Mouse (Mus musculus) neural tube, embryonic 15.5 days (tissue): Measurements from ENCODE around the gene Gm45234. TPM values are rescaled to one million over a fixed set of nuclear protein-coding genes. Genes with fewer than 3 reads are reported as not detected.
"Not testable (repeated sequence)": the region's sequence is repeated elsewhere in the genome, so short reads cannot be mapped to it uniquely, and the experiment has no call there.

Experiments
- ATAC-seq: fragments of 200-750 bp; cut with Nextera tagmentation; 2 replicates; pipeline ENCODE4 v1.8.0; 2017; ENCODE audit warnings: mild to moderate bottlenecking, moderate TSS enrichment, moderate library complexity; ENCODE audit not compliant: low FRiP score
- H3K27ac ChIP-seq: fragments of 300-500 bp; sonication (generic); replicated peaks from 2 replicates; pipeline ENCODE4 v1.5.1; 2015; ENCODE audit warnings: mild to moderate bottlenecking, inconsistent platforms
- H3K27me3 ChIP-seq: fragments of 300-500 bp; sonication (generic); replicated peaks from 2 replicates; pipeline ENCODE4 v1.6.1; 2015; ENCODE audit warnings: inconsistent platforms
- H3K36me3 ChIP-seq: fragments of 300-500 bp; sonication (generic); 2 replicates; pipeline ENCODE4 v1.6.1; 2015; ENCODE audit warnings: inconsistent platforms
- H3K4me1 ChIP-seq: fragments of 300-500 bp; sonication (generic); 2 replicates; pipeline ENCODE4 v1.6.1; 2015; ENCODE audit warnings: inconsistent platforms
- H3K4me2 ChIP-seq: fragments of 300-500 bp; sonication (generic); 2 replicates; pipeline ENCODE4 v1.6.1; 2015; ENCODE audit warnings: inconsistent platforms, mild to moderate bottlenecking, moderate library complexity
- H3K4me3 ChIP-seq: fragments of 300-500 bp; sonication (generic); replicated peaks from 2 replicates; pipeline ENCODE4 v1.5.1; 2015; ENCODE audit warnings: mild to moderate bottlenecking, inconsistent platforms
- H3K9ac ChIP-seq: fragments of 300-500 bp; sonication (generic); replicated peaks from 2 replicates; pipeline ENCODE4 v1.6.1; 2015; ENCODE audit warnings: mild to moderate bottlenecking, inconsistent platforms
- H3K9me3 ChIP-seq: fragments of 300-500 bp; sonication (generic); replicated peaks from 2 replicates; pipeline ENCODE4 v1.6.1; 2016; ENCODE audit warnings: inconsistent platforms
- WGBS: fragments of 180-500 bp; shearing (Covaris S2); methylation state at CpG from one replicate; pipeline ENCODE4 v1.1.7; 2015; ENCODE audit warnings: mixed read lengths; 5-methylcytosine and 5-hydroxymethylcytosine counted together
- polyA plus RNA-seq: library from polyadenylated mRNA; unstranded; fragments of >200 nt; fragmentation: Nextera tagmentation; extraction: Ambion mirVana; gene quantifications from 2 replicates; pipeline ENCODE4 v1.2.1, GENCODE M21; 2015

The Gm45234 gene
- polyA plus RNA-seq, result 0.17 TPM in 1 of 2 replicates, not detected in the other

- peak; percentile 68 for ATAC-seq
- peak within 1 kb of the TSS; percentile 74 for H3K4me3 ChIP-seq
These were observed at the start of gene Gm45234, which contains the start of gene Atn1 for GRCm38 (mm10) chr6:124755831-124756595. Gene Gm45234, minus strand, starts transcription at chr6:124756021. Gene Atn1, minus strand, starts transcription at chr6:124756524.

GRCm38 (mm10) chr6:124804341-124804740 is 48.5 kb upstream of the Gm45234 start:
- H3K9me3 ChIP-seq, result no peaks in the 10 kb centered on the region
- H3K36me3 ChIP-seq, result no peaks in the 10 kb centered on the region
- H3K27me3 ChIP-seq, result no peaks in the 10 kb centered on the region; the same call in 1 of the 2 replicates
- peaks cover 29% of the 10 kb centered on the region for H3K4me1 ChIP-seq
- no peak for ATAC-seq
- H3K4me3 ChIP-seq, result no peak overlapping the region
- H3K27ac ChIP-seq, result no peak overlapping the region
- H3K9ac ChIP-seq, result no peak overlapping the region
- 92% methylated on average over 3 of the region's 3 CpGs for WGBS
- H3K4me2 ChIP-seq, result no peak overlapping the region

More at GRCm38 (mm10) chr6:124755831-124756595, at the start of gene Gm45234, which contains the start of gene Atn1:
- under 1% methylated on average over 69 of the region's 100 CpGs for WGBS
- Histone ChIP-seq H3K4me1 (peaks cover 64% of the 10 kb centered on the region), H3K27ac (peak within 1 kb of the TSS; percentile 98), H3K9ac (peak within 1 kb of the TSS; percentile 95), H3K36me3 (no peaks in the 10 kb centered on the region), H3K4me2 (peak within 1 kb of the TSS; percentile 90), H3K9me3 (no peaks in the 10 kb centered on the region), H3K27me3 (no peaks in the 10 kb centered on the region)

GRCm38 (mm10) chr6:124803691-124804090 is 47.9 kb upstream of the Gm45234 start:
- H3K9me3 ChIP-seq, H3K27me3 ChIP-seq, H3K36me3 ChIP-seq, H3K4me3 ChIP-seq, ATAC-seq, H3K4me2 ChIP-seq, H3K9ac ChIP-seq, H3K27ac ChIP-seq: not testable (repeated sequence)
- peaks cover 22% of the 10 kb centered on the region for H3K4me1 ChIP-seq
- WGBS, result 94% methylated on average over 4 of the region's 4 CpGs

DNA sequence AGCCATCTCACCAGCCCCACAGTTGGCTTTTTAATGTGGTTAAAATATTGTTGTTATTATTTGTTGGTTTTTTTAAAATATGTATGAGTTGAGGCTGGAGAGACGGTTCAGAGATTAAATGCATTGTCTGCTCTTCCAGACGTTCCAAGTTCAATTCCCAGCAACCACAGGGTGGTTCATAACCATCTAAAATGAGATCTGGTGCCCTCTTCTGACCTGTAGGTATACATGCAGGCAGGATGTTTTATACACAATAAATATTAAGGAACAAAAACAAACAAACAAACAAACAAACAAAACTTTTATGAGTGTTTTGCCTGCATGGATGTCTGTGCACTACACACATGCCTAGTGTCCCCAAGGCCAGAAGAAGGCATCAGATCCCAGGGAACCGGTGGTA is 47.2 kb upstream of the Gm45234 start:
- no peak overlapping the region for H3K9ac ChIP-seq
- H3K27ac ChIP-seq, result no peak overlapping the region
- ATAC-seq, result no peak
- no peaks in the 10 kb centered on the region for H3K36me3 ChIP-seq
- no peaks in the 10 kb centered on the region; the same call in 1 of the 2 replicates for H3K27me3 ChIP-seq
- no peaks in the 10 kb centered on the region for H3K9me3 ChIP-seq
- H3K4me1 ChIP-seq, result peaks cover 16% of the 10 kb centered on the region
- no peak overlapping the region for H3K4me2 ChIP-seq
- WGBS, result 82% methylated on average over 3 of the region's 3 CpGs
- no peak overlapping the region for H3K4me3 ChIP-seq

GRCm38 (mm10) chr6:124802400-124802799 is 46.6 kb upstream of the Gm45234 start:
- H3K36me3 ChIP-seq, H3K9me3 ChIP-seq, H3K4me2 ChIP-seq, H3K27ac ChIP-seq, H3K4me3 ChIP-seq, H3K9ac ChIP-seq, H3K27me3 ChIP-seq, ATAC-seq: not testable (repeated sequence)
- peaks cover 14% of the 10 kb centered on the region for H3K4me1 ChIP-seq
- 18% methylated on average over 6 of the region's 9 CpGs for WGBS

- H3K4me1 ChIP-seq, result no peaks in the 10 kb centered on the region
- no peak overlapping the region for H3K9ac ChIP-seq
- H3K9me3 ChIP-seq, result no peaks in the 10 kb centered on the region
- H3K4me3 ChIP-seq, result no peak overlapping the region
- 78% methylated on average over 2 of the region's 2 CpGs for WGBS
- no peak overlapping the region for H3K27ac ChIP-seq
- H3K4me2 ChIP-seq, result no peak overlapping the region
- H3K27me3 ChIP-seq, result no peaks in the 10 kb centered on the region
- H3K36me3 ChIP-seq, result no peaks in the 10 kb centered on the region
- ATAC-seq, result no peak
These were observed 40.4 kb upstream of the Gm45234 start for GRCm38 (mm10) chr6:124796200-124796599.

GRCm38 (mm10) chr6:124795781-124796180 is 40.0 kb upstream of the Gm45234 start:
- 61% methylated on average over 4 of the region's 4 CpGs for WGBS
- H3K27me3 ChIP-seq, result no peaks in the 10 kb centered on the region
- H3K27ac ChIP-seq, result no peak overlapping the region
- H3K36me3 ChIP-seq, result no peaks in the 10 kb centered on the region
- H3K4me3 ChIP-seq, result no peak overlapping the region
- H3K4me2 ChIP-seq, result no peak overlapping the region
- no peaks in the 10 kb centered on the region for H3K4me1 ChIP-seq
- H3K9ac ChIP-seq, result no peak overlapping the region
- no peak for ATAC-seq
- H3K9me3 ChIP-seq, result no peaks in the 10 kb centered on the region

- Histone ChIP-seq H3K27ac (no peak overlapping the region), H3K4me1 (no peaks in the 10 kb centered on the region), H3K27me3 (no peaks in the 10 kb centered on the region), H3K9me3 (no peaks in the 10 kb centered on the region), H3K4me3 (no peak overlapping the region), H3K36me3 (no peaks in the 10 kb centered on the region), H3K9ac (no peak overlapping the region), H3K4me2 (no peak overlapping the region)
- ATAC-seq, result no peak
- 87% methylated on average over 3 of the region's 3 CpGs for WGBS
These were observed 36.1 kb upstream of the Gm45234 start for GRCm38 (mm10) chr6:124791911-124792310.

DNA sequence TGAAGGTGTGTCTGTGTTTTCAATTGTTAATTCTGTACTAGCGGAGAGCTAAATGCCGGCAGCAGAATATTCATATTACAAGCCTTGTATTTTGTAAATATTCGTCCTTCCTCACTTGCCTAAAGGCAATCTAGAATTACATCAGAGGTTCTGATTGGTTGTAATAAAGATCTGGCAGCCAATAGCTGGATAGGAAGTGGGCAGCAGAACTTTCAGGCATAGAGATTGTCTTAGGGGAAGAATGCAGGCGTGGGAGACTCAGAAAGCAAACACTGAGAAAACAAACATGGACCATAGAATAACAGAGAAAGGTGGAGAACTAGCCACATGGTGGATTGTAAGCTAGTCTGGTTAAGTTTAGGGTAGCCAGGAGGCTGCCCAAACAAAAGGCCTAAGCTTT is 34.3 kb upstream of the Gm45234 start:
- H3K27ac ChIP-seq, result no peak overlapping the region
- no peak overlapping the region for H3K4me2 ChIP-seq
- no peak overlapping the region for H3K4me3 ChIP-seq
- H3K27me3 ChIP-seq, result no peaks in the 10 kb centered on the region
- no peak overlapping the region for H3K9ac ChIP-seq
- ATAC-seq, result no peak
- no peaks in the 10 kb centered on the region for H3K4me1 ChIP-seq
- no peaks in the 10 kb centered on the region for H3K9me3 ChIP-seq
- H3K36me3 ChIP-seq, result no peaks in the 10 kb centered on the region
- 80% methylated on average over 4 of the region's 4 CpGs for WGBS

DNA sequence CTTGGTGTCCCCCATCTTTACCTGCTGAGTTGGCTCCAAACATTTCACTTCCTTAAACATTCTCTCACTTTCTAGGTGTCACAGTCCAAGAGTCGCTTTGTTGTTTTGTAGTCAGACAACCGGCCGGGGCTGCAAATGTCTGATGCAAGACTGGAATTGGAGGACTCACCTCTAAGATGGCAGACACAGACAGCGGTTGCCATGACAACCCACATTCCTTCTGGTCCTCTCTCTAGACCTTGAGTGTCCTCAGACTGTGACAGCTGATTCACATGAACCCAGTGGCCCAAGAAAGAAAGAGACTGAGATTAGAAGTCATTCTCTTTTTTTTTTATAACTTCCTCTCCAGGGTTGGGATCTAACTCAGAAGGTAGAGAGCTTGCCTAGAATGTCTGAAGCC is 33.7 kb upstream of the Gm45234 start:
- no peaks in the 10 kb centered on the region for H3K27me3 ChIP-seq
- no peaks in the 10 kb centered on the region for H3K4me1 ChIP-seq
- no peak overlapping the region for H3K4me3 ChIP-seq
- H3K9me3 ChIP-seq, result no peaks in the 10 kb centered on the region
- H3K9ac ChIP-seq, result no peak overlapping the region
- no peak overlapping the region for H3K27ac ChIP-seq
- 89% methylated on average over 4 of the region's 4 CpGs for WGBS
- H3K4me2 ChIP-seq, result no peak overlapping the region
- no peak for ATAC-seq
- H3K36me3 ChIP-seq, result no peaks in the 10 kb centered on the region

- H3K27me3 ChIP-seq, result no peaks in the 10 kb centered on the region
- H3K27ac ChIP-seq, result no peak overlapping the region
- no peaks in the 10 kb centered on the region for H3K9me3 ChIP-seq
- no peak overlapping the region for H3K4me3 ChIP-seq
- peaks cover 1% of the 10 kb centered on the region; the same call in 1 of the 2 replicates for H3K4me1 ChIP-seq
- ATAC-seq, result no peak
- no peak overlapping the region for H3K9ac ChIP-seq
- H3K36me3 ChIP-seq, result no peaks in the 10 kb centered on the region
- WGBS, result 82% methylated on average over 10 of the region's 10 CpGs
- H3K4me2 ChIP-seq, result no peak overlapping the region
These were observed 31.9 kb upstream of the Gm45234 start for GRCm38 (mm10) chr6:124787722-124788121.

DNA sequence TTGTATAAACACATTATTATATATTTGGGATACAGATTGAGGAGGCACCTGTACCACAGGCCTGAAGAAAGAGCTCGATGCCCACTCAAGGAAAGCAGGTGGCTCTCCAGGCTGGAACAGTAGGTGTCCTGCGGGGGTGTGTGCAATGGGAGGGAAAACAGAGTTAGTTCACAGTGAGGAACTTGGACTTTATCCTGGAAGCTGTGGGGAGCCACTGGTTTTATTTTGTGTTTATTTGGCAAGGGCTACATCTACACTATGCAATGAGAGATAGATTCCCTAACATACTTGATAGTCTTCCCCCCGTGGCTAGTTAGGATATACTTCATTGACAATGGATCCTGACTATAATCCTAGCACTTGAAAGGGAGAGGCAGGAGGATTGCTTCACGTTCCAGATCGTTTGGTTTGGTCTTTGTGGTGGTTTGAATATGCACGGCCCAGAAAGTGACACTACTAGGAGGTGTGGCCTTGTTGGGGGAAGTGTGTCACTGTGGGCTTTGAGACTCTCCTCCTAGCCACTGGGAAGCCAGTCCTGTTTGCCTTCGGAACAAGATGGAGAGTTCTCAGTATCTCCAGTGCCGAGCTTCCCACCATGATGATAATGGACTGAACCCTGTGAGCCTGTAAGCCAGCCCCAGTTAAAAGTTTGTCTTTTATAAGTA is 31.1 kb upstream of the Gm45234 start:
- no peaks in the 10 kb centered on the region for H3K9me3 ChIP-seq
- no peak overlapping the region for H3K4me2 ChIP-seq
- H3K27me3 ChIP-seq, result no peaks in the 10 kb centered on the region
- ATAC-seq, result no peak
- no peak overlapping the region for H3K27ac ChIP-seq
- H3K9ac ChIP-seq, result no peak overlapping the region
- H3K36me3 ChIP-seq, result no peaks in the 10 kb centered on the region
- peaks cover 6% of the 10 kb centered on the region; the same call in 1 of the 2 replicates for H3K4me1 ChIP-seq
- 47% methylated on average over 8 of the region's 8 CpGs for WGBS
- H3K4me3 ChIP-seq, result no peak overlapping the region
